9 mouse cellular contexts compared by ENCODE assay signal in the genomic region with DNA sequence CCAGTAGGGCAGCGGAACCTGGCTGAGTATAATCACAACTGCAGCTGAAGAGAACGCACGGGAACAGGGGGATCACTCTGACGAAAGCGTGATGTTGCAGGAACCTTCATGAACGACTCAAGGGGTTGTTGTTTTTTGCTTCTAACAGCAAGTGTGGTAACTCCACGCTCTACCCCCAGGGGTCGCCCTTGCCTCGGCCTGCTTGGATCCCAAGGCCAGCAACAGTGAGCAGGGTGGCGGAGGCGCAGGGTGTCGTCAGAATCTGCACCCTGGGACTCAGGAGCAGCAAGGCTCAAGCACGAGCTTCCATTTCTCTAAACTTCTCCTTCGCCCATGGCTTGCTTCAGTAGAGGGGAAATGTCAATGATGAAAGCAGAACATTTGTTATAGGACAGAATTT. TPM values are rescaled to one million over a fixed set of nuclear protein-coding genes. Genes with fewer than 3 reads are reported as not detected.
DNase-seq lines count a peak whose midpoint lies in the region; ATAC-seq and TF ChIP-seq lines count a peak whose summit lies in the region.
"Had no signal": no experiment of that assay in that cellular context is flagged by ENCODE, and none has a peak within 500 bp of the region (broad histone marks: within the 10 kb centered on the region; RNA-seq: fewer than 3 reads in every experiment).

No protein-coding gene starts in this region.

- no peak overlapping the region for H3K27ac ChIP-seq in kidney, adult 2 months (ENCODE audit: insufficient read depth, low read depth, low read length)
- no peak overlapping the region for H3K27ac ChIP-seq in kidney, embryonic 15.5 days
- 0 out of 2 replicates have a peak overlapping the region, but pooled peaks have one; percentile 27 for H3K27ac ChIP-seq in intestine, embryonic 15.5 days
- no peak overlapping the region for H3K27ac ChIP-seq in limb, embryonic 14.5 days (replicated peaks; ENCODE audit: low read depth, low read length)
- peak overlapping the region; percentile 1; the same call in 1 of the 2 replicates for H3K27ac ChIP-seq in stomach, embryonic 16.5 days (ENCODE audit: low read length)

- ATAC-seq in kidney, embryonic 15.5 days (replicated peaks; ENCODE audit: low FRiP score), result no peak
- peak; percentile 60; the same call in 1 of the 2 replicates for ATAC-seq in intestine, embryonic 15.5 days
- ATAC-seq in limb, embryonic 14.5 days (ENCODE audit: low FRiP score, low read depth), result peak; percentile 42; the same call in 1 of the 2 replicates
- no peak for ATAC-seq in stomach, embryonic 16.5 days (ENCODE audit: insufficient read depth, low FRiP score)

- 39% methylated on average over 14 of the region's 14 CpGs for WGBS in kidney, adult 2 months
- 39% methylated on average over 14 of the region's 14 CpGs for WGBS in kidney, embryonic 15.5 days
- WGBS in intestine, embryonic 15.5 days, result 38% methylated on average over 14 of the region's 14 CpGs
- 41% methylated on average over 14 of the region's 14 CpGs for WGBS in limb, embryonic 14.5 days
- 39% methylated on average over 14 of the region's 14 CpGs for WGBS in stomach, embryonic 16.5 days

- H3K9ac ChIP-seq in kidney, embryonic 15.5 days, result no peak overlapping the region
- H3K9ac ChIP-seq in intestine, embryonic 15.5 days, result no peak overlapping the region
- H3K9ac ChIP-seq in limb, embryonic 14.5 days (ENCODE audit: low read depth, low read length, severe bottlenecking), result no peak overlapping the region
- H3K9ac ChIP-seq in stomach, embryonic 16.5 days (ENCODE audit: low read length), result no peak overlapping the region

- H3K36me3 ChIP-seq in kidney, adult 2 months (ENCODE audit: control insufficient read depth, insufficient read depth, low read length), result no peaks in the 10 kb centered on the region
- H3K36me3 ChIP-seq in kidney, embryonic 15.5 days, result peaks cover 34% of the 10 kb centered on the region
- H3K36me3 ChIP-seq in intestine, embryonic 15.5 days, result peaks cover 26% of the 10 kb centered on the region
- peaks cover 28% of the 10 kb centered on the region for H3K36me3 ChIP-seq in limb, embryonic 14.5 days (ENCODE audit: control insufficient read depth, insufficient read depth, low read length)
- peaks cover 11% of the 10 kb centered on the region for H3K36me3 ChIP-seq in stomach, embryonic 16.5 days (ENCODE audit: control insufficient read depth, insufficient read depth, low read length)

- peaks cover 5% of the 10 kb centered on the region; the same call in 1 of the 2 replicates for H3K4me1 ChIP-seq in kidney, adult 2 months (ENCODE audit: control insufficient read depth, insufficient read depth, low read length)
- peaks cover 34% of the 10 kb centered on the region for H3K4me1 ChIP-seq in kidney, embryonic 15.5 days
- H3K4me1 ChIP-seq in intestine, embryonic 15.5 days (replicated peaks), result peaks cover 16% of the 10 kb centered on the region
- H3K4me1 ChIP-seq in limb, embryonic 14.5 days (ENCODE audit: control insufficient read depth, insufficient read depth, low read length), result peaks cover 10% of the 10 kb centered on the region
- H3K4me1 ChIP-seq in stomach, embryonic 16.5 days (ENCODE audit: control insufficient read depth, insufficient read depth, low read length), result peaks cover 23% of the 10 kb centered on the region

- TF ChIP-seq CTCF in kidney, adult 2 months (conservative IDR thresholded peaks at IDR 0.05; ENCODE audit: insufficient read depth, insufficient read length, low read depth, low read length), result peak; percentile 96

- H3K27me3 ChIP-seq in kidney, adult 2 months (replicated peaks; ENCODE audit: control insufficient read depth, insufficient read depth, low read length), result no peaks in the 10 kb centered on the region
- H3K27me3 ChIP-seq in kidney, embryonic 15.5 days, result no peaks in the 10 kb centered on the region
- no peaks in the 10 kb centered on the region for H3K27me3 ChIP-seq in intestine, embryonic 15.5 days (replicated peaks)
- no peaks in the 10 kb centered on the region for H3K27me3 ChIP-seq in limb, embryonic 14.5 days (ENCODE audit: control insufficient read depth, insufficient read depth, low read length)
- no peaks in the 10 kb centered on the region for H3K27me3 ChIP-seq in stomach, embryonic 16.5 days (ENCODE audit: control insufficient read depth, insufficient read depth, low read length)
- H3K27me3 ChIP-seq: neural tube, embryonic 13.5 days had no signal

- no peaks in the 10 kb centered on the region for H3K9me3 ChIP-seq in kidney, embryonic 15.5 days (replicated peaks)
- no peaks in the 10 kb centered on the region for H3K9me3 ChIP-seq in intestine, embryonic 15.5 days
- no peaks in the 10 kb centered on the region for H3K9me3 ChIP-seq in limb, embryonic 14.5 days (ENCODE audit: control insufficient read depth, low read length)
- no peaks in the 10 kb centered on the region for H3K9me3 ChIP-seq in stomach, embryonic 16.5 days (replicated peaks; ENCODE audit: control insufficient read depth, low read length)
- H3K9me3 ChIP-seq: neural tube, embryonic 13.5 days had no signal

- no peak overlapping the region for H3K4me2 ChIP-seq in kidney, embryonic 15.5 days
- H3K4me2 ChIP-seq in intestine, embryonic 15.5 days (replicated peaks), result no peak overlapping the region
- no peak overlapping the region for H3K4me2 ChIP-seq in limb, embryonic 14.5 days (replicated peaks; ENCODE audit: low read depth, low read length, severe bottlenecking)
- no peak overlapping the region for H3K4me2 ChIP-seq in stomach, embryonic 16.5 days (ENCODE audit: low read depth, low read length)
- H3K4me2 ChIP-seq: neural tube, embryonic 13.5 days had no signal

- H3K4me3 ChIP-seq in kidney, adult 2 months (ENCODE audit: insufficient read depth, low read depth, low read length), result no peak overlapping the region
- no peak overlapping the region for H3K4me3 ChIP-seq in kidney, embryonic 15.5 days (replicated peaks)
- H3K4me3 ChIP-seq in intestine, embryonic 15.5 days (replicated peaks), result no peak overlapping the region
- no peak overlapping the region for H3K4me3 ChIP-seq in limb, embryonic 14.5 days (replicated peaks; ENCODE audit: low read length)
- H3K4me3 ChIP-seq in stomach, embryonic 16.5 days (replicated peaks; ENCODE audit: low read length), result no peak overlapping the region
- H3K4me3 ChIP-seq: neural tube, embryonic 13.5 days had no signal

- TF ChIP-seq POLR2A in kidney, adult 2 months (IDR thresholded peaks at IDR 0.05; ENCODE audit: low read depth, low read length), result no peak
- no peak for TF ChIP-seq POLR2A in limb, embryonic 14.5 days (IDR thresholded peaks at IDR 0.05; ENCODE audit: borderline replicate concordance, extremely low read depth, insufficient read depth, insufficient read length)

- DNase-seq in kidney, adult 2 months, result peak; percentile 84
- DNase-seq in cerebellum, adult 9-10 months, result peak; percentile 92
- DNase-seq in gastrocnemius, adult 8-10 months (ENCODE audit: low spot score in 2 of 2), result peak; percentile 82 to 84
- DNase-seq in limb, embryonic 14.5 days (ENCODE audit: low spot score), result peak; percentile 62
- peak; percentile 83 for DNase-seq in neural tube, embryonic 10.5 days (ENCODE audit: extremely low spot score, low spot score)

RNA-seq across cellular contexts. Expression of a gene that starts 22.1 kb away (rescaled TPM):
- polyA plus RNA-seq in kidney, adult 2 months (2012; rRNA removed), result 9.6 and 20.5 TPM in 2 replicates
- 1.5 and 2.2 TPM in 2 replicates for polyA plus RNA-seq in kidney, embryonic 15.5 days (2015; fragmentation: Nextera tagmentation; extraction: Ambion mirVana)
- 1 to 10 TPM in 1 of 4 experiments, under 1 TPM in 3; 0.41 to 1.5 (median 0.48) TPM for total RNA-seq in gastrocnemius, adult 8-10 months (2022)
- polyA plus RNA-seq in intestine, embryonic 15.5 days (2015; fragmentation: Nextera tagmentation; extraction: Ambion mirVana), result 3.4 and 4.4 TPM in 2 replicates
- 4.0 and 4.6 TPM in 2 replicates for polyA plus RNA-seq in limb, embryonic 14.5 days (2012; rRNA removed)
- polyA plus RNA-seq in limb, embryonic 14.5 days (2014; fragmentation: Nextera tagmentation; extraction: Ambion mirVana), result 4.9 and 5.4 TPM in 2 replicates
- 7.3 and 9.1 TPM in 2 replicates for polyA plus RNA-seq in stomach, embryonic 16.5 days (2015; fragmentation: Nextera tagmentation; extraction: Ambion mirVana)

RNA-seq across cellular contexts. Expression of a gene that starts 54.1 kb away (rescaled TPM):
- polyA plus RNA-seq in kidney, adult 2 months (2012; rRNA removed), result 43.1 and 43.5 TPM in 2 replicates
- 105 and 119 TPM in 2 replicates for polyA plus RNA-seq in kidney, embryonic 15.5 days (2015; fragmentation: Nextera tagmentation; extraction: Ambion mirVana)
- total RNA-seq in gastrocnemius, adult 8-10 months (2022), result 1 to 10 TPM; 7.0 to 9.8 (median 8.2) TPM
- polyA plus RNA-seq in intestine, embryonic 15.5 days (2015; fragmentation: Nextera tagmentation; extraction: Ambion mirVana), result 167 and 173 TPM in 2 replicates
- polyA plus RNA-seq in limb, embryonic 14.5 days (2012; rRNA removed), result 63.8 and 68.9 TPM in 2 replicates
- polyA plus RNA-seq in limb, embryonic 14.5 days (2014; fragmentation: Nextera tagmentation; extraction: Ambion mirVana), result 92.4 and 96.9 TPM in 2 replicates
- polyA plus RNA-seq in stomach, embryonic 16.5 days (2015; fragmentation: Nextera tagmentation; extraction: Ambion mirVana), result 145 and 159 TPM in 2 replicates

RNA-seq across cellular contexts. Expression of a gene that starts 54.2 kb away (rescaled TPM):
- polyA plus RNA-seq in kidney, adult 2 months (2012; rRNA removed), result 14.8 and 19.0 TPM in 2 replicates
- polyA plus RNA-seq in kidney, embryonic 15.5 days (2015; fragmentation: Nextera tagmentation; extraction: Ambion mirVana), result 50.4 and 52.1 TPM in 2 replicates
- total RNA-seq in gastrocnemius, adult 8-10 months (2022), result 1 to 10 TPM in 1 of 4 experiments, under 1 TPM in 3; 0.36 to 1.1 (median 0.77) TPM
- polyA plus RNA-seq in intestine, embryonic 15.5 days (2015; fragmentation: Nextera tagmentation; extraction: Ambion mirVana), result 57.5 and 61.9 TPM in 2 replicates
- polyA plus RNA-seq in limb, embryonic 14.5 days (2012; rRNA removed), result 86.0 and 118 TPM in 2 replicates
- polyA plus RNA-seq in limb, embryonic 14.5 days (2014; fragmentation: Nextera tagmentation; extraction: Ambion mirVana), result 107 and 117 TPM in 2 replicates
- 71.4 and 73.0 TPM in 2 replicates for polyA plus RNA-seq in stomach, embryonic 16.5 days (2015; fragmentation: Nextera tagmentation; extraction: Ambion mirVana)

Comparison
In these comparisons a context has a peak if more than half of its experiments do, and no peak if none do; other contexts are left out.
1. H3K27ac ChIP-seq: peak in intestine, embryonic 15.5 days (single experiment) and stomach, embryonic 16.5 days (single experiment); none in kidney, adult 2 months (single experiment), kidney, embryonic 15.5 days (single experiment) and limb, embryonic 14.5 days (single experiment).
2. ATAC-seq: peak in intestine, embryonic 15.5 days (single experiment) and limb, embryonic 14.5 days (single experiment); none in kidney, embryonic 15.5 days (single experiment) and stomach, embryonic 16.5 days (single experiment).
3. Peak in every context shown above with its lines, with median percentiles within 50 percentile points of each other: DNase-seq.